Comparison of ENCODE assay signal across 7 mouse cellular contexts in genomic region chr11:87710262-87710615, GRCm38 (mm10). TPM values are rescaled to one million over a fixed set of nuclear protein-coding genes. Genes with fewer than 3 reads are reported as not detected.
DNase-seq lines count a peak whose midpoint lies in the region; ATAC-seq and TF ChIP-seq lines count a peak whose summit lies in the region.

No protein-coding gene starts in this region.

- no peaks in the 10 kb centered on the region for H3K9me3 ChIP-seq in lung, embryonic 14.5 days (ENCODE audit: low read depth, low read length)
- no peaks in the 10 kb centered on the region for H3K9me3 ChIP-seq in forebrain, embryonic 16.5 days (ENCODE audit: control insufficient read depth, low read length)
- H3K9me3 ChIP-seq in liver, embryonic 12.5 days (replicated peaks): no peaks in the 10 kb centered on the region
- H3K9me3 ChIP-seq in stomach, embryonic 16.5 days (replicated peaks; ENCODE audit: control insufficient read depth, low read length): no peaks in the 10 kb centered on the region

- peak overlapping the region; percentile 13; the same call in 1 of the 2 replicates for H3K4me3 ChIP-seq in lung, embryonic 14.5 days (ENCODE audit: low read depth, low read length)
- peak overlapping the region; percentile 24 for H3K4me3 ChIP-seq in forebrain, embryonic 16.5 days (replicated peaks; ENCODE audit: low read length)
- H3K4me3 ChIP-seq in liver, embryonic 12.5 days: peak overlapping the region; percentile 24; the same call in 1 of the 2 replicates
- peak overlapping the region; percentile 35 for H3K4me3 ChIP-seq in stomach, embryonic 16.5 days (replicated peaks; ENCODE audit: low read length)

- no peaks in the 10 kb centered on the region; the same call in 1 of the 2 replicates for H3K4me1 ChIP-seq in lung, embryonic 14.5 days (ENCODE audit: insufficient read depth)
- H3K4me1 ChIP-seq in forebrain, embryonic 16.5 days (replicated peaks; ENCODE audit: control insufficient read depth, insufficient read depth, low read length): peaks cover 8% of the 10 kb centered on the region
- H3K4me1 ChIP-seq in liver, embryonic 12.5 days: peaks cover 85% of the 10 kb centered on the region
- peaks cover 20% of the 10 kb centered on the region for H3K4me1 ChIP-seq in stomach, embryonic 16.5 days (ENCODE audit: control insufficient read depth, insufficient read depth, low read length)

- H3K27me3 ChIP-seq in lung, embryonic 14.5 days (ENCODE audit: insufficient read depth, low read length): no peaks in the 10 kb centered on the region
- peaks cover 3% of the 10 kb centered on the region; the same call in 1 of the 2 replicates for H3K27me3 ChIP-seq in forebrain, embryonic 16.5 days (replicated peaks; ENCODE audit: control insufficient read depth, insufficient read depth, low read length)
- no peaks in the 10 kb centered on the region for H3K27me3 ChIP-seq in liver, embryonic 12.5 days (replicated peaks)
- H3K27me3 ChIP-seq in stomach, embryonic 16.5 days (ENCODE audit: control insufficient read depth, insufficient read depth, low read length): no peaks in the 10 kb centered on the region

- 43% methylated on average over 7 of the region's 7 CpGs for whole genome bisulfite sequencing in lung, embryonic 14.5 days
- WGBS in forebrain, embryonic 16.5 days: 52% methylated on average over 7 of the region's 7 CpGs
- WGBS in liver, embryonic 12.5 days (ENCODE audit: insufficient replicate concordance): 55% methylated on average over 7 of the region's 7 CpGs
- 41% methylated on average over 7 of the region's 7 CpGs for WGBS in stomach, embryonic 16.5 days

- H3K4me2 ChIP-seq in lung, embryonic 14.5 days: peak overlapping the region; percentile 49
- H3K4me2 ChIP-seq in forebrain, embryonic 16.5 days (ENCODE audit: low read length): peak overlapping the region; percentile 48
- H3K4me2 ChIP-seq in liver, embryonic 12.5 days: peak overlapping the region; percentile 66
- peak overlapping the region; percentile 55 for H3K4me2 ChIP-seq in stomach, embryonic 16.5 days (ENCODE audit: low read depth, low read length)

- H3K36me3 ChIP-seq in lung, embryonic 14.5 days (ENCODE audit: insufficient read depth): no peaks in the 10 kb centered on the region
- H3K36me3 ChIP-seq in forebrain, embryonic 16.5 days (ENCODE audit: control insufficient read depth, insufficient read depth): no peaks in the 10 kb centered on the region
- H3K36me3 ChIP-seq in liver, embryonic 12.5 days: peaks cover 2% of the 10 kb centered on the region; the same call in 1 of the 2 replicates
- no peaks in the 10 kb centered on the region for H3K36me3 ChIP-seq in stomach, embryonic 16.5 days (ENCODE audit: control insufficient read depth, insufficient read depth, low read length)

- H3K9ac ChIP-seq in lung, embryonic 14.5 days: peak overlapping the region; percentile 31
- peak overlapping the region; percentile 9 for H3K9ac ChIP-seq in forebrain, embryonic 16.5 days (replicated peaks; ENCODE audit: low read depth, low read length)
- H3K9ac ChIP-seq in liver, embryonic 12.5 days: peak overlapping the region; percentile 47
- H3K9ac ChIP-seq in stomach, embryonic 16.5 days (ENCODE audit: low read length): peak overlapping the region; percentile 60

- H3K27ac ChIP-seq in lung, embryonic 14.5 days (ENCODE audit: low read depth): peak overlapping the region; percentile 82
- no peak overlapping the region for H3K27ac ChIP-seq in forebrain, embryonic 16.5 days (ENCODE audit: low read length)
- 0 out of 2 replicates have a peak overlapping the region, but pooled peaks have one; percentile 53 for H3K27ac ChIP-seq in liver, embryonic 12.5 days
- peak overlapping the region; percentile 94 for H3K27ac ChIP-seq in stomach, embryonic 16.5 days (ENCODE audit: low read length)

- no peak for DNase-seq in lung, embryonic 14.5 days
- DNase-seq in lung, adult 18-20 months: no peak
- no peak for DNase-seq in left cerebral cortex, adult 18-20 months (ENCODE audit: low spot score in 2 of 2)
- no peak for DNase-seq in T-cell, adult 2 months (ENCODE audit: low spot score)

- ATAC-seq in lung, embryonic 14.5 days (ENCODE audit: insufficient read depth): no peak
- no peak for ATAC-seq in forebrain, embryonic 16.5 days
- ATAC-seq in liver, embryonic 12.5 days: no peak
- no peak for ATAC-seq in stomach, embryonic 16.5 days (ENCODE audit: insufficient read depth, low FRiP score)

- TF ChIP-seq CTCF in lung, embryonic 14.5 days (IDR thresholded peaks at IDR 0.05; ENCODE audit: low read depth): no peak

RNA-seq across cellular contexts. Expression of gene Supt4a, which starts 27.1 kb away (rescaled TPM):
- 145 and 146 TPM in 2 replicates for polyA plus RNA-seq in lung, embryonic 14.5 days (2014; fragmentation: Nextera tagmentation; extraction: Ambion mirVana)
- 133 and 147 TPM in 2 replicates for polyA plus RNA-seq in forebrain, embryonic 16.5 days (2015; fragmentation: Nextera tagmentation; extraction: Ambion mirVana)
- polyA plus RNA-seq in liver, embryonic 12.5 days (2016; fragmentation: Nextera tagmentation; extraction: Ambion mirVana): 207 and 209 TPM in 2 replicates
- polyA plus RNA-seq in stomach, embryonic 16.5 days (2015; fragmentation: Nextera tagmentation; extraction: Ambion mirVana): 116 and 119 TPM in 2 replicates
- total RNA-seq in left cerebral cortex, adult 18-20 months (2021): 10 to 100 TPM; 80.1 to 87.1 TPM

RNA-seq across cellular contexts. Expression of gene Rnf43, which starts 47.7 kb away (rescaled TPM):
- 18.0 and 21.5 TPM in 2 replicates for polyA plus RNA-seq in lung, embryonic 14.5 days (2014; fragmentation: Nextera tagmentation; extraction: Ambion mirVana)
- 0.76 and 1.9 TPM in 2 replicates for polyA plus RNA-seq in forebrain, embryonic 16.5 days (2015; fragmentation: Nextera tagmentation; extraction: Ambion mirVana)
- polyA plus RNA-seq in liver, embryonic 12.5 days (2016; fragmentation: Nextera tagmentation; extraction: Ambion mirVana): 5.3 and 6.9 TPM in 2 replicates
- polyA plus RNA-seq in stomach, embryonic 16.5 days (2015; fragmentation: Nextera tagmentation; extraction: Ambion mirVana): 14.7 and 16.9 TPM in 2 replicates
- total RNA-seq in left cerebral cortex, adult 18-20 months (2021): 1 to 10 TPM; 2.1 to 2.2 TPM

RNA-seq across cellular contexts. Expression of gene Tspoap1, which starts 50.1 kb away (rescaled TPM):
- 1.5 and 2.5 TPM in 2 replicates for polyA plus RNA-seq in lung, embryonic 14.5 days (2014; fragmentation: Nextera tagmentation; extraction: Ambion mirVana)
- polyA plus RNA-seq in forebrain, embryonic 16.5 days (2015; fragmentation: Nextera tagmentation; extraction: Ambion mirVana): 26.4 and 47.4 TPM in 2 replicates
- 5.9 and 6.2 TPM in 2 replicates for polyA plus RNA-seq in liver, embryonic 12.5 days (2016; fragmentation: Nextera tagmentation; extraction: Ambion mirVana)
- polyA plus RNA-seq in stomach, embryonic 16.5 days (2015; fragmentation: Nextera tagmentation; extraction: Ambion mirVana): 1.5 and 1.7 TPM in 2 replicates
- total RNA-seq in left cerebral cortex, adult 18-20 months (2021): 100 to 1,000 TPM; 172 to 177 TPM

Comparison
In these comparisons a context has a peak if more than half of its experiments do, and no peak if none do; other contexts are left out.
1. H3K9ac ChIP-seq: peak in every context shown above with its lines; median percentile 60 in stomach, embryonic 16.5 days; 47 in liver, embryonic 12.5 days; 31 in lung, embryonic 14.5 days; 9 in forebrain, embryonic 16.5 days.